Mouse (Mus musculus) urinary bladder, postnatal 36 days (tissue): ENCODE measurements around the gene Lbhd1.
A peak's percentile ranks its signal among the peaks of the same experiment; 100 is the strongest.
"Not testable (repeated sequence)": the region's sequence is repeated elsewhere in the genome, so short reads cannot be mapped to it uniquely, and the experiment has no call there.

Source experiments
- DNase-seq, 2 experiments: peaks; one replicate each; pipeline ENCODE4 v3.0.0; 2022; ENCODE audit warnings: low spot score in 2 of 2, mixed read lengths in 1 of 2

Lbhd1 gene

GRCm38 (mm10) chr19:8871267-8872186, 12.0 kb upstream of the Lbhd1 start, which contains the start of gene Ubxn1:
Gene Ubxn1 (plus strand): TSS chr19:8871496.
- peak; percentile 96 to 98 for DNase-seq

GRCm38 (mm10) chr19:8872266-8872840, 11.2 kb upstream of the Lbhd1 start:
- peak in 1 of 2 experiments; percentile 13 for DNase-seq

- no peak for DNase-seq
Measured at GRCm38 (mm10) chr19:8875031-8875430, 8.5 kb upstream of the Lbhd1 start.

GRCm38 (mm10) chr19:8880311-8881033, 3.1 kb upstream of the Lbhd1 start, which contains the start of gene Uqcc3:
Gene Uqcc3 (minus strand): TSS chr19:8880923.
- DNase-seq = peak; percentile 85 to 91

- no peak for DNase-seq
Measured at GRCm38 (mm10) chr19:8881034-8881392, 2.5 kb upstream of the Lbhd1 start.

GRCm38 (mm10) chr19:8886916-8887584, 3.5 kb downstream of the Lbhd1 start:
- no peak for DNase-seq

GRCm38 (mm10) chr19:8887585-8888463, 4.3 kb downstream of the Lbhd1 start:
- no peak for DNase-seq

- DNase-seq = peak; percentile 86 to 95
Measured at GRCm38 (mm10) chr19:8888511-8889385, 5.2 kb downstream of the Lbhd1 start, which contains the start of the genes 1810009A15Rik and Gm49416. Gene 1810009A15Rik (plus strand): TSS chr19:8888853. Gene Gm49416 (plus strand): TSS chr19:8888926.

GRCm38 (mm10) chr19:8892829-8893766, 9.6 kb downstream of the Lbhd1 start, which contains the start of gene Ints5:
Gene Ints5 (plus strand): TSS chr19:8893005.
- peak; percentile 75 to 85 for DNase-seq

GRCm38 (mm10) chr19:8895397-8895960, 11.9 kb downstream of the Lbhd1 start:
- no peak for DNase-seq

- not testable (repeated sequence) for DNase-seq
Measured at GRCm38 (mm10) chr19:8896231-8896630, 12.7 kb downstream of the Lbhd1 start.

GRCm38 (mm10) chr19:8897211-8897864, 13.8 kb downstream of the Lbhd1 start:
- peak in 1 of 2 experiments; percentile 50 for DNase-seq

GRCm38 (mm10) chr19:8897865-8898495, 14.4 kb downstream of the Lbhd1 start, which contains the start of gene Ganab:
Gene Ganab (plus strand): TSS chr19:8898071.
- peak; percentile 90 to 96 for DNase-seq

GRCm38 (mm10) chr19:8898576-8898975, 15.0 kb downstream of the Lbhd1 start:
- no peak for DNase-seq

GRCm38 (mm10) chr19:8899079-8899478, 15.5 kb downstream of the Lbhd1 start:
- no peak for DNase-seq

- DNase-seq = no peak
Measured at GRCm38 (mm10) chr19:8903412-8903811, 19.9 kb downstream of the Lbhd1 start.

GRCm38 (mm10) chr19:8908531-8908930, 25.0 kb downstream of the Lbhd1 start:
- no peak for DNase-seq
